Mouse (Mus musculus) kidney, postnatal 4 days (tissue): ENCODE measurements around the gene Kifc1.
"Not testable (repeated sequence)": the region's sequence is repeated elsewhere in the genome, so short reads cannot be mapped to it uniquely, and the experiment has no call there.

Source experiments
- DNase-seq, 2 experiments: peaks; one replicate each; pipeline ENCODE4 v3.0.0; 2021; ENCODE audit warnings: mixed read lengths in 2 of 2

The Kifc1 gene

DNA sequence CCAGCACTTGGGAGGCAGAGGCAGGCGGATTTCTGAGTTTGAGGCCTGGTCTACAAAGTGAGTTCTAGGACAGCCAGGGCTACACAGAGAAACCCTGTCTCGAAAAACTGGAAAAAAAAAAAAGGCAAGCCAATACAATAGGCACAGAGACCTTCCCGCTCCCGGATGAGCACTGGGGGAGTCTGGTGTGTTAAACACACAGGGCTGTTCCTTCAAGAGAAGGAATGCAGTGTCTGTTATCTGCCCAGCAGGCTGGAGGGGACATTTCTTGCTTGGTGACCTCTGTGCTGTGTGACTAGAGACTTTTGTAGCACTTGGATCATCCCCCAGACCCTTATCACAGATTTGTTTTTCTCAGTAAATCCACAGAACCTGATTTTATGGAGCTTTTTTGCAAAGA is 11.2 kb upstream of the Kifc1 start:
- DNase-seq = no peak

DNA sequence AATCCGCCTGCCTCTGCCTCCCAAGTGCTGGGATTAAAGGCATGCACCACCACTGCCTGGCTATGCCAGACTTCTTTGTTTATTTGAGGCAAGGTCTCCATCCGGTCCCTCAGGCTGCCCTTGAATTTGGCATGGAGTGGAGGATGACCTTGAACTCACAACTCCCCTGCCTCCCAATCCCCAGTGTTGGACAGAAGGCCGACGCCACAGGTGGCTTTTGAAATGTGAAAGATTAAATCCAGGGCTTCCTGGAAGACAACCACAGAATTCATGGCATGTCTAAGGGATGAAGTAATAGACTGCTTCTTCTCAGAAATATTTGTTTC is 10.5 kb upstream of the Kifc1 start:
- DNase-seq = no peak

DNA sequence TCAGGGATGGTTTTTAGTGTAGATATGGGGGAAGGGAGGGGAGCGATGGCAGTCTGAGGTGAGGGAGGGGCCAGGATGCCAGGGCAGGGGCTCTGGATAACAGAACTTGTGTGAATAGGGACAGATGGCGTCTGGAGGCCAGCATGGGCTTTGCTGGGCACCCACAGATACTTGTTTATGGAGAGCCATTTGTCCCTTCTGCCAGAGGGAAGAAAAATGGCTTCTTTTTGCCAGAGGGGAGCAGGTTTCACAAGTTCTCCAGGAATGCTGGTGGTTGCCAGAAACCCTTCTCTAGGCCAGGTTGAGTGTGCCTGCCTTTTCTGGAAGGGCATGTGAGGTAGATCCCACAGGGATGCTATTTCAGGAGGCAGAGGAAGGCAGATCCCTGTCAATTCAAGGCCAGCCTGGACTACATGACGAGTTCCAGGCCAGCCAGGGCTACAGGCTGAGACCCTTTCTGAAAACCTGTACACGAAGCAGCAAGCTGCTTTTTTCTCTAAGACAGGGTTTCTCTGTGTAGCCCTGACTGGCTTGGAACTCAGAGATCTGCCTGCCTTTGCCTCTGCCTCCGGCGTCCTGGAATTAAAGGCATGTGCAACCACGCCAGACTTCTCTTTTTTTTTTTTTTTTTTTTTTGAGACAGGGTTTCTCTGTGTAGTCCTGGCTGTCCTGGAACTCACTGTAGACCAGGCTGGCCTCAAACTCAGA is 10.0 kb upstream of the Kifc1 start:
- DNase-seq = no peak

DNA sequence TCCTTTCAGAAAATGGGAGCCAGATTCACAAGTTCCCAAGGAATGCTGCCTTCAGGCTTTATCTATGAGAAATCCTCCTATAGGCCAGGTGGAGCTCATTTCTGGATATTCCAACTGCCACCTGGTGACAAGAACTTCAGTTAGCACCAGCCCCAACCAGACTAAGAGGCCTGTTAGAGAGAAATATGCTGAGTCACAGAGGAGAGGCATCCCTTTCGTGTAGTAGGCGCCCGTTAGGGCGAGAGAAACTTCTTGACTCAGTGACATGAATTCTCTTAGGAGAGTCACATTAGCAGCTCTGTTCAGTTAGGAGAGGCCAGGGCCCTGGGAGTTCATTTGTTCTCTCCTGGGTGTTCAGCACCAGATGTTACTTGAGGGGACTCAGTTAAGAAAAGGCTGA is 9.2 kb upstream of the Kifc1 start:
- no peak for DNase-seq

DNA sequence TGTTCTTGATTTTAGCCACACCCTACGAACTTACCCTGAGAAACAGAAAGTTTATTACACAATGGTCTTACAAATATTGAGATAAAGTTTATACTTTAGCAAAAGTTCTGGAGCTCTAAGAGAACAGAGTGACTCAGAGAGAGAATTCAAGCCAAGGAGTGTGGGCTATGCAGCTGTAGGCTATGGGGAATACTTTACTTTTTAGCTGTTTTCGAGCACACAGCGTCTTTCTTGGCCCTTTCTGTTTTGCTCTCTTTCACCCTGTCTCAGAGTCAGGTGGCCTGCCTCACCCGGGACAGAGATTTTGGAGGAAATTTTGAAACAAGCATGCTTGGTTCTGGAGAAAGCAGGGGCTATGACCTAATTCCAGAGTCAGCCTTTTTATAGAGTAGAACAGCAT is 7.7 kb upstream of the Kifc1 start:
- not testable (repeated sequence) for DNase-seq

DNA sequence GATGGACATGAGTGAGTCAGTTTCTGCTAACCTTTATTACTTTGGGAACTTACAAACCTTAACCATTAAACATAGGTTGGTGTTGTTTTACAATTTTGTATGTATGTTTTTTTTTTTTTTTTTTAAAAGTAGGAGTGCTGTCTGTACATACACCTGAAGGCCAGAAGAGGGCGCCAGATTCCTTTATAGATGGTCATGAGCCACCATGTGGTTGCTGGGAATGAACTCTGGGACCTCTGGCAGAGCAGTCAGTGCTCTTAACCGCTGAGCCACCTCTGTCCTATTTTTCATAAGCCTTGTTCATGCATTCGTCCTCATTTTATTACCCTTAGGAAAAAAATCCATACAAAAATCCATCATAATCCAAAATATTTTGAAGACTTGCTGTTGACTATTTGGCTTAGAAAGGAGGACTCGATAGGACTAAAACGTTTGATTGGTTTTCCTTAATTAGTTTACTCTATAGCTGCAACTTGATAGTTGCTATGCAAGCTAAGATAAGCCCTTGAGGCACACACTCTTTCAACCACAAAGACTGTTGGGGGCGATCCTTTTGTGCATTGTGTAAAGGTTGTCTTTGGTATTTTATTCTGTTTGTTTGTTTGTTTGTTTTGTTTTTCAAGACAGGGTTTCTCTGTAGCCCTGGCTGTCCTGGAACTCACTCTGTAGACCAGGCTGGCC is 6.8 kb upstream of the Kifc1 start:
- DNase-seq = peak; percentile 55 to 64

DNA sequence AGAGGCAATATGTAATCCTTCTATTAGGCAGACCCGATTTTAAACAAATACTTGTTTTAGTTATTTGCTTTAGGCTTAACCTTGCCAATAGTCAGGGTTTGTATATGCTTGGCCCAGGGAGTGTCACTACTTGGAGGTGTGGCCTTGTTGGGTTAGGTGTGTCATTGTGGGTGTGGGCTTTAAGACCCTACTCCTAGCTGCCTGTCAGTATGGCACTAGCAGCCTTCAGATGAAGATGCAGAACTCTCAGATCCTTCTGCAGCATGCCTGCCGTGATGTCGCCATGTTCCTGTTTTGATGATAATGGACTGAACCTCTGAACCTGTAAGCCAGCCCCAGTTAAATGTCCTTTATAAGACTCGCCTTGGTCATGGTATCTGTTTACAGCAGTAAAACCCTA is 2.5 kb upstream of the Kifc1 start:
- not testable (repeated sequence) for DNase-seq

DNA sequence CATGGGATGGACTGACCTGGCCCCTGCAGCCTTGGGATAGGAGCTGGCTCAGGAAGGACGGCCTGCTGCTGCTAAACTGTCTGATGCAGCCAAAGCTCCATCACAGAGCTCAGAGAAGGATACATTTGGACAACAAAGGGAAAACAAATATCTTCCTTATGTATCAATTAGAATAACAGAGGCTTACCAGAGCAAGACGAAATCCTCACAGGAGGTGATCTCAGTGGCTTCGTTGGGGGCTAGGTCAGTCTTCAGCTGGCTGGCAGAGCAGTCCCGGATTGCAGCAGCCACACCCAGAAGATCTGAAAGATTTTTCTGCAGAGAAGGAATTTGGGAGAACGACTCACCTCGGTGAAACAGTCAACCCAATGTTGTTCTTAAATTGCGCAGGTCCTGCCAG is 2.0 kb upstream of the Kifc1 start:
- DNase-seq = no peak

DNA sequence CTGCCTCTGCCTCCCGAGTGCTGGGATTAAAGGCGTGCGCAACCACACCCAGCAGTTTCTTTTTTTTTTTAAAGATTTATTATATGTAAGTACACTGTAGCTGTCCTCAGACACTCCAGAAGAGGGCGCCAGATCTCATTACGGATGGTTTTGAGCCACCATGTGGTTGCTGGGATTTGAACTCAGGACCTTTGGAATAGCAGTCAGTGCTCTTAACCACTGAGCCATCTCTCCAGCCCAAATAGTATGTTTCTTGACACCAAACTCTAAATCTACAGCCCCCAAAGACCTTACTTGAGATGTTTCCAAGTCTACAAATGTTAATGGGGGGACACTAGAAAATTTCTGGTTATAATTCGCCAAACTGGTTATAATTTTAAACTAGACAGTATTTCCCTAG is 1.4 kb upstream of the Kifc1 start:
- DNase-seq = not testable (repeated sequence)

DNA sequence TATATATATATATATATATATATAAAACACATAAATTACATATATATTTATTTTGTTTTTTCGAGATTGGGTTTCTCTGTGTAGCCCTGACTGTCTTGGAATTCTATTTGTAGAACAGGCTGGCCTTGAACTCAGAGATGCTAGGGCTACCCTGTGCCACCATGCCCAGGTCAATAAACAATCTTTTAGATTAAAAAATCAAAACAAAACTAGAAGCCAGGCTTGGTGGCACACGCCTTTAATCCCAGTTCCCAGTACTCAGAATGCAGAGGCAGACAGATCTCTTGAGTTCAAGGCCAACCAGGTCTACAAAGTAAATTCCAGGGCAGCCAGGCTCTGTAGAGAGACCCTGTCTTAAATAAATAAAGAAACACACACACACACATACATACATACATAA is 896 bp upstream of the Kifc1 start:
- no peak for DNase-seq

DNA sequence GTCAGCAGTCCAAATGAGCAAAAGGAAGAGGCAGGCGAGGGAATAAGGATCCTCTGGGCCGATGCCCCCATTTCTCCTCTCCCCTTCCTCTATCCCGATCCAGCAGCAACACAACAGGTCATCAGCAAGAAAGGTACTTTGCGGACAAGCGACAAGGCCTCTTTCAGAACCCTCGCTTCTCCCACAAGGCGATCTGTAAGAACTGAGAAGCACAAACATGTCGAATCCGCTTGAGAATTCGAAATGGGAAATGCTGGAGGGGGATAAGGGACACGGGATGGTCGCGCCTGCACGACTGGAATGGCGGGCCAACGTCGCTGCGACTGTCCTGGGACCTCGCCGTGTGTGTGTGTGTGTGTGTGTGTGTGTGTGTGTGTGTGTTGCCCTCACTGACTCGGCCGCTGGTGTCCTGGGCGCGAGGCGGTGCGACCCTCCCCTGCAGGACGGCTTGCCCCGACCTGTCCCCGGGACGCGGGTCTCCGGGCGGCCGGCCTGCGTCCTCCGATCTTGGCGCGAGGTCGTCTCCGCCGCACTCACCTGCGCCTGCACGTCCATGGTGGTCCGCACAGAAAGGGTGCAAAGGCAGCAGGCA is 424 bp downstream of the Kifc1 start:
- not testable (repeated sequence) for DNase-seq

DNA sequence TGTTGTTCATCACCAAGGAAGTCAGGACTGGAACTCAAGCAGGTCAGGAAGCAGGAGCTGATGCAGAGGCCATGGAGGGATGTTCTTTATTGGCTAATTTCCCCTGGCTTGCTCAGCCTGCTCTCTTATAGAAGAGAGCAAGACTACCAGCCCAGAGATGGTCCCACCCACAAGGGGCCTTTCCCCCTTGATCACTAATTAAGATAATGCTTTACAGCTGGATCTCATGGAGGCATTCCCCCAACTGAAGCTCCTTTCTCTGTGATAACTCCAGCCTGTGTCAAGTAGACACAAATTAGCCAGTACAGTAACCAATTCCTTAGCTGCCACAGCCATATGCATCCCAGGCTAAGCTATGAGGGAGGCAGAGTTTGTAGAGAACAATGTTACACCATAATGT is 2.2 kb downstream of the Kifc1 start:
- not testable (repeated sequence) for DNase-seq

DNA sequence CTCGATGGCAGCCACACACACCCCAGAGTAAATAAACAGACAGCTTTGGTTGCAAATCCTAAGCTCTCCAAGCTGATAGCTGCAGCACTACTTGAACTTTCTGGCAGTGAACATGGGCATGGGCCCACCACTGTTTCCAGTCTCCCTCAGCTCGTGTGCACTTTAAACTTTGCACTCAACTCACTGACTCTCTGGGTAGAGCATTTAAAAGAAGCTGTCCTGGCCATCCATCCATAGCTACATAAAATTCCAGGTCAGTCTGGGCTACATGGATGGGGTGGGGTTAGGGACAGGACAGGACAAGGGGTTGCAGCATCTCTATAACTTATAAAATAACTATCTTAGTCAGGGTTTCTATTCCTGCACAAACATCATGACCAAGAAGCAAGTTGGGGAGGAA is 2.7 kb downstream of the Kifc1 start:
- not testable (repeated sequence) for DNase-seq

DNA sequence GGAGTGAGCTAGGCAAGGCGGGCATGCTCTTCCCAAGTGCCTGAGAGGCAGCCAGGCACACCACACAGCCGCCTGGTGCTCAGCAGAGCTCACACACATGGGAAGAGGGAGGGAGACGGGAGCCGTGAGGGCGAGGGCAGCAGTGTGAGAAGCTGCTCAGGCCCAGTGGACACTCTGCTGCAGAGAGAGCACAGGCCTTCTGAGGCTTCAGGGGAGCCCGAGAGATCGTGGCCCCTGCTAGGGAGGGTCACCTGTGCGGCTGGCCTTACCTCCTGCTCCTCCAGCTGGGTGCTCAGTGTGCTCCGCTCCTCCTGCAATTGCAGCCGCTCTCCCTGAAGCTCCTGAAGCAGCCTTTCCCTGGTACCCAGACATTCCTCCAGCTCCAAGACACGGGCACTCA is 6.1 kb downstream of the Kifc1 start:
- DNase-seq = not testable (repeated sequence)

DNA sequence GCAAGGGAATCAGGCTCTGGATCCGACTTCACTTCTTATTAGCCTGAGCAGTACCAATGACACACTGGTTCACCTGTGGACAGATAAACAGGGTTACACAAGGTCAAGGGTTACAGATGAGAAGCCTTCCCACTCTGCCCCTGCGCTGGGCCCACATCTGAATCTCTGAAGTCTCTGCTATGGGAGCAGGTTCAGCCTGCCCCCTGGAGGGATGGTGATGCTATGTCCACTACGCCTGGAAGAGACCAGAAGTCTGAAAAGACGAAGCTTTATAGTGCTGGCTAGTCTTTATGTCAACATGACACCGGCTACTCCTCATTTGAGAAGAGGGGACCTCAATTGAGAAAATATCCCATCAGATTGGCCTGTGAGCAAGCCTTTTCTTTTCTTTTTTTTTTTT is 14.7 kb downstream of the Kifc1 start:
- DNase-seq = peak; percentile 22 to 57

DNA sequence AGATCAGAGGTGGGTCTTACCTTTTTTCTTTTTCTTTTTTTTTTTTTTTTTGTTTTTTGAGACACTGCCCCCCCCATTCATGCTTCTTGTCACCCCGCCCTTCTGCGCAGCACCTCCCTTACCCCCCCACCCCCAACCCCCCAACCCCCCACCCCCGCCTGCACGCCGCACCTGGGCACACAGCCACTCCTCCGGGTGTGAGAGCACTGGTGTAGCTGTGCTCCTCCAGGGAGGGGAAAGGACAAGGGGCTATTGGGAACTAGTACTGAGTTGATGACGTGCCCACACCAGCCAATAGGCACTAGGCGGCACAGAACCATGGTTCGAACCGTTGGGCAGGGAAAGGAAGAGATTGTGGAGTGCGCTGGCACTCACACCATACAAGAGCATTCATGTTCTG is 16.1 kb downstream of the Kifc1 start:
- no peak for DNase-seq

DNA sequence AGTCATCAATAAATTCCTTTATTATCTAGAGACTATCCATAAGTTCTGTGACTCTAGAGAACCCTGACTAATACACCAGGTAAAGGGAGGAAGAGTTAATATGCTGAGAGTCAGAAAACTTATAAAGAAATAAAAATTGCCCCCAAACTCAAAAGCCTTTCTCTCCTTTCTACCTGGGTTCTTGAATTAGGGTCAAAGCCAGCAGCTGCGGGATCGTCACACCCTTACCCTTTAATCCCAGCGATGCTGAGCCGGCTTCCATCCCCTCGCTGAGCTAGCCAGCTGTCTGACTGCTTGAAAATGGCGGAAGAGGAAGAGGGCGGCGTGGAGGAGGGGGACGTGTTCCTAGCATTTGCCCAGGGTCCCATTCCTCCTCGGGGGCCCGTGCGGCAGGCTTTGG is 16.9 kb downstream of the Kifc1 start, which contains the start of gene Gm7029:
Gene Gm7029 (plus strand): TSS at position 301 of the 400 bp plus-strand sequence.
- DNase-seq = not testable (repeated sequence)

DNA sequence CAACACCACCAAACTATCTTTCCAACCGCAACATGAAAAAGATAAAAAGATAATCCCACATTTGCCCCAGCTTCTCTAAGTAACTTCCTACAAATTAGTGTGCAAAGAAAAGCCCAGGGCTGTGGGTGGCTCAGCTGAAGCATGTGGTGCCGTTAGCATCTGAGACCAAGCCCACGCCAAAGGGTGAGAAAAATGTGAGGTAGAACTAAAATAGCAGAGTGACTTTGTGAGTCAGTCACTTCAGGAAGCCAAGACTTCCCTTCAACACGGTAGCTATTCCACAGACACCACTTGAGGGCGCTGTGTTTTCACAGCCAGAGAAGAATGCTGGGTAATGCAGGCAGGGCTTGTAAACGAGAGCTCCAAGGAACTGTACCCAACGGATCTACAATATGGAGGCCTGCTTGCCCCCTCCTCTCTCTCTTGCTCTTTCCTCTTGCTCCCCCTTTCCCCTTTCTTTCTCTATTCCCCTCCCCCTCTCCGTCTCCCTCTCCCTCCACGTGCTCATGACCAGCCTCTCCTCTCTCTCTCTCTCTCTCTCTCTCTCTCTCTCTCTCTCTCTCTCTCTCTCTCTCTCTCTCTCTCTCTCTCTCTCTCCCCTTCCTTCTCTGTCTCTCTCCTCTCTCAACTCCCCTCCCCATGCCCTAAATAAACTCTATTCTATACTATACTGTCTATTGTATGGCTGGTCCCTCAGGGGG is 25.0 kb downstream of the Kifc1 start:
- peak; percentile 43 to 65 for DNase-seq

DNA sequence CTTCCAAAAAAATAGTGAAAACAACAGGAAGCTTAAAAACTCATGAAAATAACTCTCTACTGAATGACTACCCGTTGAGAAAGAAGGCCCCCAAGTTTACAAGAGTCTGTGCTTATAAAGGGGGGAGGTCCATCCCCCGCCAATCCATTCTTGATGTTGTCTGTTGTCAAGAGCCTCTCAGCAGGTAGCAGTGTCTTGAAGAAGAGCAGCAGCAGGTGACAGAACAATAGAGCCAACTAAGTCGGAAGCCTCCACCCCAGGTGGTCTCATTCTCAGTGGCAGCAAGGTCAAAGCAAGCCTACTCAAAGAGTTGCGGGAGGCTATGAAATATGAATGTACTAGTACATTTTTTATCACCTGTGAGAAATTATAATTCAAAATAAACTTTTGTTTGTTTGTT is 32.6 kb downstream of the Kifc1 start:
- DNase-seq = no peak

DNA sequence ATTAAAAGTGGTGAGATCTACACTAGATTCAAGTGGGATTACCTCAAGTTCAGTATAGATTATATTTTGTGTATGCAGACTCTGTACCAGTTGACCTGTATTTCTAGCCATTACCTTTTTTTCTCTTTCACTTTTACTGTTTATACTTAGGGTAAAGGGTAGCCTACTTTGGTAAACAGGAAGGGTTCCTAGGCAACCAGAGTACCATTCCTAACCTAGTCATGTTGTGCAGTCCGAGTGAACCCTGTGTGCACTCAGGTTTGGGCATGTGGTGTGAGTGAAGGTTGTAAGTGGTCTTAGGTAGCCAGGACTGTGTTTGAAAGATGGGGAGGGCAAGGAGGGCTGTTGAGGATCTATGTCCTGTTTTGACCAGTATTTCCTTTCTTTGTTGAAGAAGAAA is 39.1 kb downstream of the Kifc1 start:
- no peak for DNase-seq

DNA sequence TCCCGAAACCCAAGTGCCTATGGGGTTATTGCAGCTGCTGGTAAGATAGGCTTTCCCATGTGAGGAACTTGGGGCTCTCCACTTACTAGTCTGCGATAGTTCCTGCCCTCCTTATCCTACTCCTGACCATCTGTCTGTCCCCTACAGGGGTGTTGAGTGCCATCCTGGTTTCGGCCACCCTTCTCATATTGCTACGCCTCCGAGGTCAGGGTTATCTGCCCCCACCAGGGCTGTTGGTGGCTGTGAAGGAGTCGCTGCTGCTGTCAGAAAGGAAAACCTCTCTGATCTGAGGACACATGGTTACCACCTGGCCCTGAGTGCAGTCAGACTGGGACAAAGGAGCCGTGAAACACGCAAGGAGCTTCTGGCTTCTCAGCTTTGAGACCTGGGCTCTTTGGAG is 42.3 kb downstream of the Kifc1 start:
- DNase-seq = no peak

DNA sequence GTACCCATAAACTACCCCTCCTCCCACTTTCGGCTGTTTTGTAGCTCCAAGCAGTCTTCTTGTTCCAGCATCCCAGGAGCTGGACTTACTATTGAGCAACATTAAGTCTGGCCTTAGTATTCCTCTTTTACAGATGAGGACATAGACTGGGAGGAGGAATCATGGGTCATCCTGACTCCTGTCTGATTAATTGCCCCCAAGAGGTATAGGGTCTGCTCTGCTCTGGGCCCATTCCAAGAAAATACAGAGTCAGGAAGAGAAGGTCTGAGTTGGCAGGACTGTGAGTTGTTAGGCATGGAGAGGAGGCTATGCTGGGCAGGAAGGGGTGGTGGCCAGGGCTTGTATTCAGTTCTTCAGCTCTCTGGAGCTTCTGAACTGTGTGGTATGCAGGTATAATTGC is 46.3 kb downstream of the Kifc1 start:
- no peak for DNase-seq

DNA sequence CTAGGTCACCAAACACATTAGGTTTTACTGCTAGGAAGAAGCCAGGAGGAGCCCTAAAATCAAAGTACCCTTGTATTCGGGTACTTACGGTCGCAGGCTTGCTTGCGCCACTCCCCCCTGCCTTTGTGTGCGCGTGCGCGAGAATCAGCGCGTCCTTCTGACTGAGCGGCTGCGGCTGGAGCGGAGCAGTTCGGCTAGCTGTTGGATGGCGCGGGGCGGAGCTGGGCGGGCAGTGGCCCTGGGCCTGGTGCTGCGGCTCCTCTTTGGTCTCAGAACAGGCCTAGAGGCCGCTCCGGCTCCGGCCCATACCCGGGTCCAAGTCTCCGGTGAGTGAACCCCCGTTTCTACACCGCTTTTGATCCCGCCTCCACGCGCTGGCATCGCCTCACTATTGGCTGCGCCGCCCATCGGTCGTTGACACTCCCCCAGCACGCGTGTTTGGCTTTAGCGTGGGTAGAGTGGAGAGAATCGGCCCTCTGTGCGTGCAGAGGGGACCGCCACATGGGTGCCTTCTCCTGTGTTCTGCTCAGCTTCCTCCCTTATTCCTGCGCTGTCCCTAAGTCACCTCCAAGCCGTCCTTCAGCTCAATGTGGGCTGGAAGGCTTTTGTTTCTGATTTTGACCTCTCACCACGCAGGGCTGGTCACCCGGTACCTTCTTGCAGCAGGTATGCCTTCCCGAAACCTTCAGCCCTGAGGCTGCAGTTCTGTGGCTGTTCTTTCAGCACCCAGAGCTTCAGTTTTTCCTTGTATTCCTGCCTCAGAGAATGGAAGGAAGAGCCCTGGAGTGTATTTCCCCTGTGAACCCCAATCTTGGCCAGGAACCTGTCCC is 47.3 kb downstream of the Kifc1 start, which contains the start of gene Cd320:
Gene Cd320 (plus strand): TSS at position 126 of the 830 bp plus-strand sequence.
- peak; percentile 92 to 95 for DNase-seq
